Mouse (Mus musculus): ENCODE data around the gene Mark2. TPM values are rescaled to one million over a fixed set of nuclear protein-coding genes. Genes with fewer than 3 reads are reported as not detected.
"Not testable (repeated sequence)": the region's sequence is repeated elsewhere in the genome, so short reads cannot be mapped to it uniquely, and the experiment has no call there.

Gene Mark2
- polyA plus RNA-seq (2012; ENCODE audit: insufficient read depth, insufficient read length, missing spikeins): 24.1 and 35.4 TPM in 2 replicates

DNA sequence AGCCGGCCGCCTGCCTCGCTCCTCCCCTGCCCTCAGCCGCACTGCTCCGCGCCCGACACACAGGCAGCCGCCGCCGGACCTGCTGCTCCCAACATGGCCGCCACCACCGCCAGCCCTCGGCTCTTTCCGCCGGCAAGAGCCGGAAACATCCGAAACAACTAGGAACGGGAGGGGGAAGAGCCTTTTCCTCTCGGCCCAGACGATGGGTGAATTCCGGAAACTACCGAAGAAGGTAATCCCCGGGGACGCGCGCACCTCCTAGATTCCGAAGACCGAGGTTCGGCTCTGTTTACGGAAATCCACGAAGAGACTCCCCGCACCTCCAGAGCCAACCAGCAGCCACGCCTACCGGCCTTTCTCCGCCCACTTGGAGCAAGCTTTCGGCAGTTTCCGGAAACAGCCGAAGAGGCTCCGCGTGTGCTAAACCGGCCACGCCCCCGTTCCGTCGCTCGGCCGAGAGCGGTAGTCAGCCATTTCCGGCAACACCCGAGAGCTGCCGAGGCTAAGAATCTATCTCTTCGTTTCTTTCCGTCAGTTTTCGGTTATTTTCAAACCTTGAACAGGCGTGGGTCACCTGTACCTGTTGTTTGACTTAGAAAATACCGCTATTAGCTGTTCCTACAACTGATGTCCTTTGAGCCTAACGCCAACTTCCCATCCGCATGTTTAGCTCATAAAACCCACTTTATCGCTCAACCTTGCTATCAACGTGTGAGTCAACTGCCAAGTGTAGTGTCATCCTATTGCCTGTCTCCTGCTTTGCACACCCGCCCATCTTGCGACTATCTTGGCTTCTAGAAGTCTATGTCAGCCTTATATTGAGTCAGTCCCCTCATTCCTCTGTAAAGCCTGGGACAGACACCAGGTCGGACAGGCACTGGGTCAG, at the start of gene Mark2:
Gene Mark2, minus strand, starts transcription at position 349 of the 886 bp plus-strand sequence.
- Histone ChIP-seq H3K4me1 (ENCODE audit: control insufficient read depth, insufficient read depth, insufficient read length, low read length) (peaks cover 21% of the 10 kb centered on the region), H3K4me3 (ENCODE audit: insufficient read depth, low read depth, low read length) (peak within 1 kb of the TSS; percentile 93), H3K27ac (replicated peaks; ENCODE audit: low read depth, low read length) (peak within 1 kb of the TSS; percentile 79)

DNA sequence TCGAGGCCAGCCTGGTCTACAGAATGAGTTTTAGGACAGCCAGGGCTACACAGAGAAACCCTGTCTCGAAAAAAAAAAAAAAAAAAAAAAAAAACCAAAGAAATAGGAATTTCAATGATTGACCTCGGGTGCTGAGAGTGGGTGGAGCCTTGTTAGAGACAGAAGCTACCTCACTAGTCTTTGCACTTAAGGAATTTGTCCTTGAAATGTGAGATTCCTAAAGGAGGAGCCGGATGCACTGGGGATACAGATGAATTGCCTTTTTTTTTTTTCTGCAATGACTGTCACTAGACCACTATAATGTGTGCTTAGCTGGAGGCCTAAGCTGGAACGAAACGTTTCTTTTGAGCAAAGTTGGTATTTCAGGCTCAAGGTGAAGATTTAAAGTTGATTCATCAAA, 46.8 kb upstream of the Mark2 start:
- H3K27ac ChIP-seq (replicated peaks; ENCODE audit: low read depth, low read length): no peak overlapping the region
- H3K4me1 ChIP-seq (ENCODE audit: control insufficient read depth, insufficient read depth, insufficient read length, low read length): no peaks in the 10 kb centered on the region

DNA sequence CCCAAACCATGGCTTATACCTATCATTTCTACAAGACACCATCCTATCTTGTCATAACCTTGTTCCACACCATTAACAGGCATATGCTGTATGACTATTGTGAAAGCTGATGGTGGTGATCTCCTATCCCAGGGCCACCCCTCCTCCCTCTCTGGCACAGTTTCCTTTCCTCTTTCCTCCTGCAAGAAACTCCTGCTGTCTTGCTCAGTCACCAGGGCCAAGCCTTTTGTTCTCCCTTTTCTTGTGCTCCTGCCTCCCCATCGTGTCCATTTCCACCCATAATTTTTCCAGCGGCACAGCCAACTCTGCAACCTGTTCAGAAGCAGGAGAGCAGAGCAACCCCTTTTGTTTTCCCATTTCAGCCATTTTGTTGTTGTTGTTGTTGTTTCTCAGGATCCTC, 44.4 kb upstream of the Mark2 start:
- Histone ChIP-seq H3K4me1 (ENCODE audit: control insufficient read depth, insufficient read depth, insufficient read length, low read length) (peaks cover 3% of the 10 kb centered on the region; the same call in 1 of the 2 replicates), H3K4me3 (ENCODE audit: insufficient read depth, low read depth, low read length) (no peak overlapping the region), H3K27ac (replicated peaks; ENCODE audit: low read depth, low read length) (no peak overlapping the region)

More for the DNA sequence above, 46.8 kb upstream of the Mark2 start:
- no peak overlapping the region for H3K4me3 ChIP-seq (ENCODE audit: insufficient read depth, low read depth, low read length)

DNA sequence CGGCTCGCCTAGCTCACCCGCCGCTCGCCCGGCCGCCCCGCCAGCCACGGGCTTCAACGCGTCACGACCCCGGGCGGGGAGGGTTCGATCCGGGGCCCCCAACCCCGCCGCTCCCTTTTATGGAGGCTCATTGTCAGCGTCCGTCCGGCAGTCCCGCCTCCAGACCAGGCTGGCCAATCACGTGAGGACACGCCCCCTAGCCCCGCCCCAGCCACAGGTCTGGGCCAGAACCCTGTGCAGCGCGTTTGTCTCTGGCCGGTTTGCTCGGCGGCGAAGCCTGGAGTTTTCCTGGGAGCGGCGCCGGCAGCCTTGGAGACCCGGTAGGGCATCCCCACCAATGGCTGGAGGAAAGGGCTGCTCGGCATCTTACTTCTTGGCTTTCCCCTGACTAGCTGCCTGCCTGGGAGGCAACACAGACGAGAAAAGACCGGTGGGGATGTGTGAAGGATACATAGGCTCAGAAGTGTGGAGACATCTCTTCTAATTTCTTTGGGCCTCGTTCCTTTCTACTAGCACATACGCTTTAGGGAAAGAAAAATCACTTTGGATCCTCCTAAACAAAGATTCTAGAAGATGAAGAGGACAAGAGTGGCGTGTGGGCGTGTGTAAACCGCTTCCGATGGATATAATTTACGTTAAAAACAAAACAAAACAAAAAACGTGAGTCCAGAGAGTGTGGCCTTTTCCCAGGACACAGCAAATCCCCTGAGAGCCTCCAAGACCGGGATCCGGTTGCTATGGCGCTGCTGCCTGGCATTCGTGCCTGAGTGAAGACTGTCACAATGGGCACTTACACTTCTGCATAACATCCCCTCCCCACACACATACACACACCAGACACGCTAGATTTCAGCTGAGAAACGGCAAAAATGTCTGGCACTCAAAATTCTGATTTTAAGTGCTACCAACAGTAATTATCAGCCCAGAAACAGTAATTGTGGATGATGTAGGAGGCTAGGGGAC, 41.5 kb upstream of the Mark2 start, which contains the start of gene Spindoc:
Gene Spindoc, minus strand, starts transcription at position 92 of the 963 bp plus-strand sequence.
- peak within 1 kb of the TSS; percentile 58 for H3K27ac ChIP-seq (replicated peaks; ENCODE audit: low read depth, low read length)
- peaks cover 3% of the 10 kb centered on the region; the same call in 1 of the 2 replicates for H3K4me1 ChIP-seq (ENCODE audit: control insufficient read depth, insufficient read depth, insufficient read length, low read length)
- peak within 1 kb of the TSS; percentile 97 for H3K4me3 ChIP-seq (ENCODE audit: insufficient read depth, low read depth, low read length)

DNA sequence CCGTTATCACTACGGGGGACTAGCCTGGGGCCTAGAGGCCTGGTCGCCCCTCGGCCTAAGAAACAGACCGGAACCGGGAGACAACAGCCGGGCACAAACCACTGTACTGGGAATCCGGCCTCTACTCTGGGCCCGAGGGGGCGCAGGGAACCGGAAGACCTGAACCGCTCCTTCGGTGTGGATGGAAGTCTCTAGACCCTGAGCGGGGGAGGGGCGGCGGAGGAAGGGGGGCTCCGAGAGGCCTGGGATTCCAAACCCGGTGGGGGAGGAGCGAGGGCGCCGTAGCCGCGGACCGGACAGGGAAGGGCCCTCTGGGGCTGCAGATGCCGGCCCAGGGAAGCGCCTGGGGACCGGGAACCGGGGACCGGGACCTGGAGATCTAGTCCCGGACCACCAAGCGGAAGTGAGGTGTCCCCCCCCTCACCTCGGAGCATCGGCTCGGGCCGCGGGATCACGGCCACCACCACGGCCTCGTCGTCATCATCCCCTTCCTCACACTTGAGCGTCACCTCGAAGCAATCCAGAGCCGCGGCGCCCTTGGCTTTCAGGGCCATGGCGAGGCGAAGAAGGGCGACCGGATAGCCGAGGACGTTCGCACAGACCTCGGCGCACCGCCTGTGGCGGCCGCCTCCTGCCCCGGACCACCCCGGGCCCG, 40.7 kb upstream of the Mark2 start:
- H3K4me3 ChIP-seq (ENCODE audit: insufficient read depth, low read depth, low read length): peak overlapping the region; percentile 97
- H3K27ac ChIP-seq (replicated peaks; ENCODE audit: low read depth, low read length): peak overlapping the region; percentile 58
- peaks cover 3% of the 10 kb centered on the region; the same call in 1 of the 2 replicates for H3K4me1 ChIP-seq (ENCODE audit: control insufficient read depth, insufficient read depth, insufficient read length, low read length)

DNA sequence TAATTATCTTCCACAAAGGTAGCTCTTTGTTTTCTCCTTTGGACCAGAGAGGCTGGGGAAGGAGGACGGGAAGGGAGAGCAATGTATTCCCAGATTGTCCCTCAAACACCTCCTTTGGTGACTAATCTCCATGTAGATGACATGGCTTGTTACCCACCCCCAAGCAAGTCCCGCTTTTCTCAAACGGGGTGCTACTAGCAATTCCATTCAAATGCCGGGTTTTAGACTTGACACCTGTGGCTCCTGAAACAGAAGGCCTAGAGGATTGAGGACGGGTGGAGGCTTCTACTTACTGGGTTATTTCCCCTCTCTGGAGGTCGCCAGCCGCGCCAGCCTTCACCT, 40.2 kb upstream of the Mark2 start:
- Histone ChIP-seq H3K4me1 (ENCODE audit: control insufficient read depth, insufficient read depth, insufficient read length, low read length) (peaks cover 3% of the 10 kb centered on the region; the same call in 1 of the 2 replicates), H3K27ac (replicated peaks; ENCODE audit: low read depth, low read length) (peak overlapping the region; percentile 58), H3K4me3 (ENCODE audit: insufficient read depth, low read depth, low read length) (peak overlapping the region; percentile 97)

DNA sequence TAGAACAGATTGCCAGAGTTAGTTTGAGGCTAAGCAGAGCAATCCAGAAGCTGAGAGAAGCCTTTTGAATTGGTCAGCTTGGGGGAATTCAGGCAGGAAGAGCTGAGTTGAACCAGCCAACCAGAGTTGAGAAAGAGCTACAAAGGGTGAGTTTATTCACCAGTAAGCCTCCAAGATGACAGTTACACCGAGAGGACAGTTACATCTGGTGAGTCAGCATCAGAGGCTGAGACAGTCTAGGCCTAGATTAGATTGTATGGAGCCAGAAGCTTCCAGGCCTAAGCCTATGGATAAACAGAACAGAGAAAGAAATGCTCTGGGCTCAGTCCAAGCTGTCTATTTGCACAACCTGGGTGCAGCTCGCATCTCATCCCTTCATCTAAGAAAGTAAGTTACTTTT, 36.0 kb upstream of the Mark2 start:
- Histone ChIP-seq H3K4me3 (ENCODE audit: insufficient read depth, low read depth, low read length) (no peak overlapping the region), H3K27ac (replicated peaks; ENCODE audit: low read depth, low read length) (no peak overlapping the region), H3K4me1 (ENCODE audit: control insufficient read depth, insufficient read depth, insufficient read length, low read length) (peaks cover 3% of the 10 kb centered on the region; the same call in 1 of the 2 replicates)

DNA sequence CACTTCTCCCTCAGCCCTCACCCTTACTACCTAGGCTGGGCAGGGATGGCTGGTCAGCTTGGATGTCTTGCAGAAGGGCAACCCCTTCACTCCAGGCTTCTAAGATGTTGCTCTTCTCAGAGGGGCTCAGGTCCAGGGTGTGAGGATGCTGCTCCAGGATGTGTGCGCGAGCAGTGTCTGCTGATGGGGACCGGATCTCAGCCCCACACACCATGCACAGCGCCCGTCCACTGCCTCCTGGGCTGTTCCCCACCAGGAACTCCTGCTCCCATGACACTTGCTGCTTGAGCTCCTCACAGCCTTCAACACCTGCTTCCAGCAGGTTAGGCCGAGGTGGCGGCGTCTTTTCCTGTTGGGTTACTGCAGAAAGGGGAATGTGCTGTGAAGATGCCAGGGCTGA, 32.8 kb upstream of the Mark2 start:
- Histone ChIP-seq H3K4me3 (ENCODE audit: insufficient read depth, low read depth, low read length) (no peak overlapping the region), H3K4me1 (ENCODE audit: control insufficient read depth, insufficient read depth, insufficient read length, low read length) (no peaks in the 10 kb centered on the region), H3K27ac (replicated peaks; ENCODE audit: low read depth, low read length) (no peak overlapping the region)

DNA sequence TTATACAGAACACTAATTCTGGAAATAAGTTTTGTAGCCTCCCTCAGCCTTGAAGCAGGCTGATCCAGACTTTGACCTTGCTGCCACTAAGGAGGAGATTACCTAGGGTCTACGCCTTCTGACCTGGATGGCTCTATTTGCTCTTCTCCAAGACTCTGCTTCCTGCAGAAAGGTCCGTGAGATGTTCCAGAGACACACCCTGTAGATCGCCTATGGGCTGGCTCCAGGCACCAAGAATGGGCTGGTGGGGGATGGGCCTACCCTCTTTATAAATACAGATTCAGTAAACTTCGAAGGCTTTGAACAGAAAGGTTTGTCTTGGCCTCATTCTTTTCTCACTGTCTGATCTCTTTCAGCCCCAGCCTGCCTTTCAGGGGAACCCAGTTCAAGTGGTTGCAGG, 27.8 kb upstream of the Mark2 start:
- not testable (repeated sequence) for H3K27ac ChIP-seq (replicated peaks; ENCODE audit: low read depth, low read length); H3K4me3 ChIP-seq (ENCODE audit: insufficient read depth, low read depth, low read length); H3K4me1 ChIP-seq (ENCODE audit: control insufficient read depth, insufficient read depth, insufficient read length, low read length)

DNA sequence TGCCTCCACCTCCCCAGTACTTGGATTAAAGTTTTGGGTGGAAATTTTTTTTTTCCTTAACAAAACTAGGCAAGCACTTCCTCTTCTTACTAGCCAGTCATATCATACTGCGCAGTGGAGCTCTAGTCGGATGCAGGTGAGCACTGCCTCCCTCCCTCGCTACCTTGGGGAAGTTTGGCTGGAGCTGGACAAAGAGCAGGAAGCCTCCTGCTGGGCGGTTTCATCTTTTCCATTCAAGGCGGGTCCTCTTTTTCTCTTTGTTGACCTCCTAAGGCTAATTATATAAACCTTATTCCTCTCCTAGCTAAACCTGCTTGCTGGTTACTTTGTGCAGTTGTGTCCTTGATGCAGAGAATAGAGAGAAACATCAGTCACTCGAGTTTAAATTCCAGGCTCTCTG, 12.0 kb upstream of the Mark2 start:
- H3K4me1 ChIP-seq (ENCODE audit: control insufficient read depth, insufficient read depth, insufficient read length, low read length): no peaks in the 10 kb centered on the region
- H3K27ac ChIP-seq (replicated peaks; ENCODE audit: low read depth, low read length): no peak overlapping the region
- H3K4me3 ChIP-seq (ENCODE audit: insufficient read depth, low read depth, low read length): no peak overlapping the region

DNA sequence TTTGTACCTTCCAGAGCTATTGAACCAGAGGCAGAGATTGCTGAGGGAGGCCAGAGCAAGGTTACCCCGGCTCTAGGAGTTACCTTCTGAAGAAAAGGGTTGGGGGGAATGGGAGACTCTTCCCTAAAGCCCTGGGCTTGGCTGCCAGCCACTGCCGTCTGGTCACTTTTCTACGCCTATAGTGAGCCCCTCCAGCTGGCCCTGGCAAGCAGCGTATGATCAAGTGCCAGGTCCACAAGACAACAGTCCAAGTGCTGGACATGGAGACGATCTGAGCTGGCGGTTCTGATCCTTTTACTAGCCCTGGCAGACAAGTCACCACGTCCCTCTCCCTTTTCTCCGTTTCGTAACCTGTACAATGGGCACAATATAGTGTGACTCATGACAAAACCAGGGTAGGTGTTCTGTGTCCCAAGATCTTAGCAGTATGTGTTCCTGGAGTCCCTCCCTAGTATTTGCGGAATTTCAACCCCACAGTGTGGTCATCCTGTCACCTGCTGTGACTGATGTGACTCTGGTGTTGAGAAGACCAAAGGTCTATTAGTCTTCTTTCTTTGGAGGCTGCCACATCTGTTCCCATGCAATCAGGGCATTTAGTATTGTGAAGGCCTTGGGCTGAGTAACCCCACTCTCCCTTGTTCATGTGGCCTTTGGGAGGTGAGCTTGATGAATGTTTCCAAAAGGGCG, 11.3 kb upstream of the Mark2 start:
- H3K27ac ChIP-seq (replicated peaks; ENCODE audit: low read depth, low read length): no peak overlapping the region
- H3K4me3 ChIP-seq (ENCODE audit: insufficient read depth, low read depth, low read length): no peak overlapping the region
- H3K4me1 ChIP-seq (ENCODE audit: control insufficient read depth, insufficient read depth, insufficient read length, low read length): no peaks in the 10 kb centered on the region

DNA sequence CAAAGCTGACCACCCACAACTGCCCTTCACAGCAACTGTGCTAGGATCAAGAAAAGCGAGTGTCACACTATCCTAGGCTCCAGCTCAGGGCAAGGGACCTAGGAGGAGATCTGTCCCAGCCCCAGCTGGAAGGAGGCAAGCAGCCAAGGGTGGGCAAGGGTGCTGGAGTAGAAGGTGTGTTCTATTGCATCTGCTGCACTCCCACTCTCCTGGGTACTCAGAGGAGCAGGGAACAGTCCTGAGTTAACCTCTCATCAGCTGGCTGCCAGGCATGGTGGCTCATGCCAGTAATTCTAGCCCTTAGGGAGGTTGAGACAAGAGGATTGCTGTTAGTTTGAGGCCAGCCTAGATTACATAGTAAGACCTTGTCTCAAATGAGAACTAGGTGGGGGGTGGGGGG, 8.3 kb upstream of the Mark2 start:
- no peak overlapping the region for H3K27ac ChIP-seq (replicated peaks; ENCODE audit: low read depth, low read length)
- no peaks in the 10 kb centered on the region for H3K4me1 ChIP-seq (ENCODE audit: control insufficient read depth, insufficient read depth, insufficient read length, low read length)
- no peak overlapping the region for H3K4me3 ChIP-seq (ENCODE audit: insufficient read depth, low read depth, low read length)

DNA sequence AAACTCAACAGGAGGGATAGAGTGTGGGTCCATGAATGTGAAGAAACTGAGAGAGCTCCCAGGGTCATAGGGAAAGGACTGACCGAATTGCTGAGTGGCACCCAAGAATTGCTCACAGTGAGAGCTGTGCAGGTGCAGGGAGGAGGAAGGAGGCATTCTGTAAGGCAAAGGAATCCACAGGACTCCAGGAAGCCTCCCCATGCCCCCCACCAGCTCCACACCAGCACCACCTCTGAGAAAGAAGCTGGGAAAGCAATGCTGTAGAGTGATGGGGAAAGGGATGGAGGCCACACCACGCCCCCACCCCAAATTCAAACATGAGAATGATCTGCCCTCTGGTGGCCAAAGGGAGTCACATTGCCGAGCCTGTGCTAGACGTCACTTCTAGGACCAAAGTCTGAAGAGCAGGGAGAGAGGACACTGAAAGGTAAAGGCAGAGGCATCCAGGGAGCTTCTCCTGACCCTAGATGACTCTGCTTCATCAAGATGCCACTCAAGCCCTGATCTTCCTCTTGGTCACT, 3.6 kb upstream of the Mark2 start:
- no peaks in the 10 kb centered on the region for H3K4me1 ChIP-seq (ENCODE audit: control insufficient read depth, insufficient read depth, insufficient read length, low read length)
- H3K27ac ChIP-seq (replicated peaks; ENCODE audit: low read depth, low read length): no peak overlapping the region
- H3K4me3 ChIP-seq (ENCODE audit: insufficient read depth, low read depth, low read length): no peak overlapping the region

DNA sequence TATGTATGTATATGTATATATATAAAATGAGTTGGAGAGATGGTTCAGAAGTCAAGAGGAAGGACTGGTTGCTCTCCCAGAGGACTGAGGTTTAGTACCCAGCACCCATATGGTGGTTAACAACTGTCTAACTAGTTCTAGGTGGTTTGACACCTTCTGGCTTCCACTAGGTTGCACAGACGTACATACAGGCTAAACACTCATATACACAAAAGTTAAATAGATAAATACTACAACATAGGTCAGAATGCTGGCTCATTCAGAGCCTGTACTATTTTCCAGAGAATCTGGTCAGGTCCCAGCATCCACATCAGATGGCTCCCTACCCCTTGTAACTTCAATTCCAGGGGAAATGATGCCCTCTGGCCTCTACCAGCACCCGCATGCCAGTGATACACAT, 986 bp upstream of the Mark2 start:
- Histone ChIP-seq H3K4me3 (ENCODE audit: insufficient read depth, low read depth, low read length) (no peak overlapping the region), H3K27ac (replicated peaks; ENCODE audit: low read depth, low read length) (no peak overlapping the region), H3K4me1 (ENCODE audit: control insufficient read depth, insufficient read depth, insufficient read length, low read length) (peaks cover 20% of the 10 kb centered on the region)

Data from brown adipose tissue, adult 24 weeks (tissue).